In genomic region chr11:102895779-102896178, GRCm38 (mm10) we compare ENCODE assay signal across 17 mouse cellular contexts. TPM values are rescaled to one million over a fixed set of nuclear protein-coding genes. Genes with fewer than 3 reads are reported as not detected.
A peak's percentile ranks its signal among the peaks of the same experiment; 100 is the strongest.
DNase-seq lines count a peak whose midpoint lies in the region; ATAC-seq and TF ChIP-seq lines count a peak whose summit lies in the region.
"Had no signal": no experiment of that assay in that cellular context is flagged by ENCODE, and none has a peak within 500 bp of the region (broad histone marks: within the 10 kb centered on the region; RNA-seq: fewer than 3 reads in every experiment).

No protein-coding gene starts in this region.

- DNase-seq in heart, postnatal 36 days, result no peak
- no peak for DNase-seq in midbrain, postnatal 0 days (ENCODE audit: low spot score)
- no peak for DNase-seq in urinary bladder, adult 18-20 months (ENCODE audit: low spot score in 2 of 2)
- no peak for DNase-seq in retina, postnatal 1 day
- DNase-seq: cerebellum, postnatal 36 days; left cerebral cortex, postnatal 4 days; lung, postnatal 10 days; thymus, postnatal 25 days had no signal

- no peak for TF ChIP-seq CTCF in bone marrow, adult 2 months (IDR thresholded peaks at IDR 0.05; ENCODE audit: control insufficient read depth, insufficient read depth, low read length)
- no peak for TF ChIP-seq CTCF in olfactory bulb, adult 2 months (IDR thresholded peaks at IDR 0.05; ENCODE audit: insufficient read depth, low read depth, low read length)
- no peak for TF ChIP-seq CTCF in midbrain, postnatal 0 days (IDR thresholded peaks at IDR 0.05)

- no peak overlapping the region for H3K4me3 ChIP-seq in heart, embryonic 12.5 days
- peak overlapping the region; percentile 63 for H3K4me3 ChIP-seq in bone marrow, adult 2 months (replicated peaks; ENCODE audit: control insufficient read depth, low read depth, low read length)
- H3K4me3 ChIP-seq in intestine, embryonic 16.5 days (ENCODE audit: low read length), result no peak overlapping the region
- H3K4me3 ChIP-seq in olfactory bulb, adult 2 months (ENCODE audit: insufficient read depth, low read depth, low read length), result peak overlapping the region; percentile 1; the same call in 1 of the 2 replicates
- no peak overlapping the region for H3K4me3 ChIP-seq in midbrain, postnatal 0 days (ENCODE audit: low read depth, low read length)
- H3K4me3 ChIP-seq: hindbrain, embryonic 15.5 days; kidney, embryonic 15.5 days; midbrain, embryonic 13.5 days had no signal

- H3K9me3 ChIP-seq in heart, embryonic 12.5 days (replicated peaks), result no peaks in the 10 kb centered on the region
- H3K9me3 ChIP-seq in intestine, embryonic 16.5 days (ENCODE audit: control insufficient read depth, low read length), result no peaks in the 10 kb centered on the region
- no peaks in the 10 kb centered on the region for H3K9me3 ChIP-seq in midbrain, postnatal 0 days (ENCODE audit: low read length)
- H3K9me3 ChIP-seq: hindbrain, embryonic 15.5 days; kidney, embryonic 15.5 days; midbrain, embryonic 13.5 days had no signal

- no peaks in the 10 kb centered on the region; the same call in 1 of the 2 replicates for H3K4me1 ChIP-seq in heart, embryonic 12.5 days (replicated peaks)
- H3K4me1 ChIP-seq in bone marrow, adult 2 months (ENCODE audit: control insufficient read depth, insufficient read depth, low read length), result peaks cover 4% of the 10 kb centered on the region
- H3K4me1 ChIP-seq in intestine, embryonic 16.5 days (ENCODE audit: control insufficient read depth, insufficient read depth, low read length), result peaks cover 6% of the 10 kb centered on the region
- H3K4me1 ChIP-seq in olfactory bulb, adult 2 months (ENCODE audit: control insufficient read depth, insufficient read depth, low read length), result peaks cover 8% of the 10 kb centered on the region
- H3K4me1 ChIP-seq in midbrain, postnatal 0 days (ENCODE audit: insufficient read depth, low read length), result peaks cover 2% of the 10 kb centered on the region; the same call in 1 of the 2 replicates

- no peaks in the 10 kb centered on the region for H3K36me3 ChIP-seq in heart, embryonic 12.5 days
- no peaks in the 10 kb centered on the region for H3K36me3 ChIP-seq in intestine, embryonic 16.5 days (ENCODE audit: control insufficient read depth, insufficient read depth, low read length)
- H3K36me3 ChIP-seq in midbrain, postnatal 0 days (ENCODE audit: insufficient read depth, low read length), result no peaks in the 10 kb centered on the region
- H3K36me3 ChIP-seq: hindbrain, embryonic 15.5 days; kidney, embryonic 15.5 days; midbrain, embryonic 13.5 days had no signal

- H3K4me2 ChIP-seq in heart, embryonic 12.5 days, result 0 out of 2 replicates have a peak overlapping the region, but pooled peaks have one; percentile 7
- H3K4me2 ChIP-seq in intestine, embryonic 16.5 days (ENCODE audit: low read depth, low read length), result no peak overlapping the region
- no peak overlapping the region for H3K4me2 ChIP-seq in midbrain, postnatal 0 days (ENCODE audit: low read depth, low read length, poor library complexity, severe bottlenecking)
- H3K4me2 ChIP-seq: hindbrain, embryonic 15.5 days; kidney, embryonic 15.5 days; midbrain, embryonic 13.5 days had no signal

- H3K9ac ChIP-seq in heart, embryonic 12.5 days, result no peak overlapping the region
- H3K9ac ChIP-seq in intestine, embryonic 16.5 days (ENCODE audit: low read depth, low read length), result no peak overlapping the region
- no peak overlapping the region for H3K9ac ChIP-seq in midbrain, postnatal 0 days (replicated peaks; ENCODE audit: low read length, poor library complexity, severe bottlenecking)
- H3K9ac ChIP-seq: hindbrain, embryonic 15.5 days; kidney, embryonic 15.5 days; midbrain, embryonic 13.5 days had no signal

- 48% methylated on average over 9 of the region's 9 CpGs for WGBS in heart, embryonic 12.5 days
- 54% methylated on average over 9 of the region's 9 CpGs for WGBS in bone marrow, adult 2 months
- 58% methylated on average over 9 of the region's 9 CpGs for WGBS in intestine, embryonic 16.5 days
- WGBS in olfactory bulb, adult 2 months, result 90% methylated on average over 9 of the region's 9 CpGs
- 82% methylated on average over 9 of the region's 9 CpGs for WGBS in midbrain, postnatal 0 days

- H3K27me3 ChIP-seq in heart, embryonic 12.5 days (replicated peaks), result peaks cover 67% of the 10 kb centered on the region
- peaks cover 3% of the 10 kb centered on the region; the same call in 1 of the 2 replicates for H3K27me3 ChIP-seq in intestine, embryonic 16.5 days (replicated peaks; ENCODE audit: control insufficient read depth, insufficient read depth, low read length)
- peaks cover 22% of the 10 kb centered on the region; the same call in 1 of the 2 replicates for H3K27me3 ChIP-seq in midbrain, postnatal 0 days (ENCODE audit: insufficient read depth, low read length)

- no peak overlapping the region for H3K27ac ChIP-seq in heart, embryonic 12.5 days (ENCODE audit: poor library complexity, severe bottlenecking)
- H3K27ac ChIP-seq in bone marrow, adult 2 months (ENCODE audit: control insufficient read depth, insufficient read depth, low read depth, low read length, poor library complexity), result peak overlapping the region; percentile 71
- H3K27ac ChIP-seq in intestine, embryonic 16.5 days (ENCODE audit: low read length), result no peak overlapping the region
- H3K27ac ChIP-seq in olfactory bulb, adult 2 months (ENCODE audit: insufficient read depth, low read depth, low read length), result no peak overlapping the region
- H3K27ac ChIP-seq in midbrain, postnatal 0 days (ENCODE audit: low read depth, low read length), result no peak overlapping the region
- H3K27ac ChIP-seq: hindbrain, embryonic 15.5 days; kidney, embryonic 15.5 days; midbrain, embryonic 13.5 days had no signal

- intact Hi-C loops in heart, postnatal 36 days (cut with DNase I), result no loop called here

- ATAC-seq in heart, embryonic 12.5 days (ENCODE audit: insufficient number of reproducible peaks, low FRiP score), result peak; percentile 75
- peak; percentile 67 for ATAC-seq in intestine, embryonic 16.5 days
- no peak for ATAC-seq in midbrain, postnatal 0 days (ENCODE audit: low FRiP score)
- ATAC-seq: midbrain, embryonic 13.5 days had no signal

- peak; percentile 59 for TF ChIP-seq POLR2A in bone marrow, adult 2 months (IDR thresholded peaks at IDR 0.05; ENCODE audit: borderline replicate concordance, control insufficient read depth, low read depth, low read length)
- TF ChIP-seq POLR2A in olfactory bulb, adult 2 months (IDR thresholded peaks at IDR 0.05; ENCODE audit: insufficient read depth, low read depth, low read length), result no peak

RNA-seq across cellular contexts. Expression of gene Gfap, which starts 4.9 kb away (rescaled TPM):
- polyA plus RNA-seq in heart, embryonic 12.5 days (2016; fragmentation: Nextera tagmentation; extraction: Ambion mirVana), result 0.12 and 0.17 TPM in 2 replicates
- total RNA-seq in heart, postnatal 36 days (2021), result under 1 TPM; 0.19 to 0.31 TPM
- 8.1 and 11.4 TPM in 2 replicates for polyA plus RNA-seq in bone marrow, adult 2 months (2011; ENCODE audit: insufficient read depth, insufficient read length, low replicate concordance, missing spikeins)
- 0.09 and 0.38 TPM in 2 replicates for polyA plus RNA-seq in intestine, embryonic 16.5 days (2015; fragmentation: Nextera tagmentation; extraction: Ambion mirVana)
- polyA plus RNA-seq in olfactory bulb, adult 2 months (2012; ENCODE audit: insufficient read depth, insufficient read length, low replicate concordance, missing spikeins), result not detected in 2 replicates
- 19.5 and 36.4 TPM in 2 replicates for total RNA-seq in midbrain, postnatal 0 days (2014; rRNA removed)
- polyA plus RNA-seq in midbrain, postnatal 0 days (2015; fragmentation: Nextera tagmentation; extraction: Ambion mirVana), result 20.6 and 24.3 TPM in 2 replicates
- polyA plus RNA-seq: midbrain, embryonic 13.5 days had no signal

RNA-seq across cellular contexts. Expression of gene Fam187a, which starts 10.8 kb away (rescaled TPM):
- polyA plus RNA-seq in heart, embryonic 12.5 days (2016; fragmentation: Nextera tagmentation; extraction: Ambion mirVana), result not detected in 2 replicates
- not detected for total RNA-seq in heart, postnatal 36 days (2021)
- polyA plus RNA-seq in bone marrow, adult 2 months (2011; ENCODE audit: insufficient read depth, insufficient read length, low replicate concordance, missing spikeins), result not detected in 2 replicates
- polyA plus RNA-seq in intestine, embryonic 16.5 days (2015; fragmentation: Nextera tagmentation; extraction: Ambion mirVana), result not detected in 2 replicates
- not detected in 2 replicates for polyA plus RNA-seq in olfactory bulb, adult 2 months (2012; ENCODE audit: insufficient read depth, insufficient read length, low replicate concordance, missing spikeins)
- total RNA-seq in midbrain, postnatal 0 days (2014; rRNA removed), result not detected in 2 replicates
- 0.12 TPM in 1 of 2 replicates, not detected in the other for polyA plus RNA-seq in midbrain, postnatal 0 days (2015; fragmentation: Nextera tagmentation; extraction: Ambion mirVana)
- total RNA-seq: layer of hippocampus, postnatal 10 days; left cerebral cortex, postnatal 4 days had no signal
- polyA plus RNA-seq: hindbrain, embryonic 15.5 days; kidney, embryonic 15.5 days; midbrain, embryonic 13.5 days; neural tube, embryonic 11.5 days had no signal

RNA-seq across cellular contexts. Expression of gene Ccdc103, which starts 14.8 kb away (rescaled TPM):
- 0.42 and 0.71 TPM in 2 replicates for polyA plus RNA-seq in heart, embryonic 12.5 days (2016; fragmentation: Nextera tagmentation; extraction: Ambion mirVana)
- not detected for total RNA-seq in heart, postnatal 36 days (2021)
- polyA plus RNA-seq in bone marrow, adult 2 months (2011; ENCODE audit: insufficient read depth, insufficient read length, low replicate concordance, missing spikeins), result 0.70 TPM in 1 of 2 replicates, not detected in the other
- polyA plus RNA-seq in intestine, embryonic 16.5 days (2015; fragmentation: Nextera tagmentation; extraction: Ambion mirVana), result 0.26 and 0.91 TPM in 2 replicates
- not detected in 2 replicates for polyA plus RNA-seq in olfactory bulb, adult 2 months (2012; ENCODE audit: insufficient read depth, insufficient read length, low replicate concordance, missing spikeins)
- total RNA-seq in midbrain, postnatal 0 days (2014; rRNA removed), result 0.33 and 1.6 TPM in 2 replicates
- 1.7 and 1.8 TPM in 2 replicates for polyA plus RNA-seq in midbrain, postnatal 0 days (2015; fragmentation: Nextera tagmentation; extraction: Ambion mirVana)

RNA-seq across cellular contexts. Expression of gene Eftud2, which starts 15.0 kb away (rescaled TPM):
- polyA plus RNA-seq in heart, embryonic 12.5 days (2016; fragmentation: Nextera tagmentation; extraction: Ambion mirVana), result 145 and 146 TPM in 2 replicates
- total RNA-seq in heart, postnatal 36 days (2021), result 10 to 100 TPM; 32.7 to 37.9 TPM
- polyA plus RNA-seq in bone marrow, adult 2 months (2011; ENCODE audit: insufficient read depth, insufficient read length, low replicate concordance, missing spikeins), result 77.3 and 159 TPM in 2 replicates
- polyA plus RNA-seq in intestine, embryonic 16.5 days (2015; fragmentation: Nextera tagmentation; extraction: Ambion mirVana), result 123 and 140 TPM in 2 replicates
- polyA plus RNA-seq in olfactory bulb, adult 2 months (2012; ENCODE audit: insufficient read depth, insufficient read length, low replicate concordance, missing spikeins), result 433 TPM in 1 of 2 replicates, not detected in the other
- total RNA-seq in midbrain, postnatal 0 days (2014; rRNA removed), result 63.0 and 69.8 TPM in 2 replicates
- polyA plus RNA-seq in midbrain, postnatal 0 days (2015; fragmentation: Nextera tagmentation; extraction: Ambion mirVana), result 104 and 105 TPM in 2 replicates

RNA-seq across cellular contexts. Expression of gene Kif18b, which starts 29.1 kb away (rescaled TPM):
- polyA plus RNA-seq in heart, embryonic 12.5 days (2016; fragmentation: Nextera tagmentation; extraction: Ambion mirVana), result 6.4 and 8.6 TPM in 2 replicates
- under 1 TPM; 0.42 to 0.79 TPM for total RNA-seq in heart, postnatal 36 days (2021)
- polyA plus RNA-seq in bone marrow, adult 2 months (2011; ENCODE audit: insufficient read depth, insufficient read length, low replicate concordance, missing spikeins), result 32.8 and 37.0 TPM in 2 replicates
- 6.8 and 7.4 TPM in 2 replicates for polyA plus RNA-seq in intestine, embryonic 16.5 days (2015; fragmentation: Nextera tagmentation; extraction: Ambion mirVana)
- polyA plus RNA-seq in olfactory bulb, adult 2 months (2012; ENCODE audit: insufficient read depth, insufficient read length, low replicate concordance, missing spikeins), result not detected in 2 replicates
- total RNA-seq in midbrain, postnatal 0 days (2014; rRNA removed), result 3.8 and 6.3 TPM in 2 replicates
- 0.46 and 0.60 TPM in 2 replicates for polyA plus RNA-seq in midbrain, postnatal 0 days (2015; fragmentation: Nextera tagmentation; extraction: Ambion mirVana)

Comparison
In these comparisons a context has a peak if more than half of its experiments do, and no peak if none do; other contexts are left out.
1. H3K4me3 ChIP-seq: peak in bone marrow, adult 2 months (single experiment) and olfactory bulb, adult 2 months (single experiment); none in heart, embryonic 12.5 days (single experiment), intestine, embryonic 16.5 days (single experiment) and midbrain, postnatal 0 days (single experiment).